Mouse (Mus musculus) megakaryocyte progenitor cell, adult 5-6 weeks (primary cell): ENCODE results near the gene Dpp8. TPM values are rescaled to one million over a fixed set of nuclear protein-coding genes. Genes with fewer than 3 reads are reported as not detected.

Experiments
- ATAC-seq: replicated peaks from 2 replicates; pipeline ENCODE4 v1.8.0; 2016; ENCODE audit warnings: mild to moderate bottlenecking, moderate TSS enrichment, inconsistent platforms; ENCODE audit not compliant: poor library complexity
- total RNA-seq, 2 experiments: library from RNA; stranded (forward) in 1 of 2; stranded (reverse) in 1 of 2; fragments of 157-497, 149-512 nt in 1 of 2; fragments of 200-1000 nt in 1 of 2; gene quantifications; 2 replicates each; pipeline versions ENCODE4 v1.2.3 to v1.2.4; 2015 to 2017

Gene Dpp8
- total RNA-seq, 2 experiments from 2014 or later: 77.9 to 86.9 TPM

- ATAC-seq: peak; percentile 73
These were observed 91.4 kb downstream of the Dpp8 start for GRCm38 (mm10) chr9:65123552-65124168.

GRCm38 (mm10) chr9:65128123-65128815 is 96.1 kb downstream of the Dpp8 start:
- peak; percentile 83 for ATAC-seq

GRCm38 (mm10) chr9:65131717-65132116 is 99.5 kb downstream of the Dpp8 start:
- ATAC-seq: peak; percentile 45; the same call in 1 of the 2 replicates

Other genes starting within 250 kb of the Dpp8 start
- gene Dennd4a, start 221.1 kb upstream of the Dpp8 start, total RNA-seq (2015): 37.1 and 47.0 TPM in 2 replicates
- 24.9 and 28.4 TPM in 2 replicates for gene Dennd4a, start 221.1 kb upstream of the Dpp8 start, total RNA-seq (2017)
- not detected in 2 replicates for gene Slc24a1, start 80.8 kb upstream of the Dpp8 start, total RNA-seq (2015)
- gene Slc24a1, start 80.8 kb upstream of the Dpp8 start, total RNA-seq (2017): not detected in 2 replicates
- gene Ints14, start 71.5 kb upstream of the Dpp8 start, total RNA-seq (2015): 32.2 and 32.9 TPM in 2 replicates
- 31.1 and 33.9 TPM in 2 replicates for gene Ints14, start 71.5 kb upstream of the Dpp8 start, total RNA-seq (2017)
- 23.5 and 27.6 TPM in 2 replicates for gene Hacd3, start 10.7 kb upstream of the Dpp8 start, total RNA-seq (2015)
- gene Hacd3, start 10.7 kb upstream of the Dpp8 start, total RNA-seq (2017): 47.8 and 52.9 TPM in 2 replicates
- gene Igdcc4, start 69.1 kb downstream of the Dpp8 start, total RNA-seq (2015): 0.02 TPM in 1 of 2 replicates, not detected in the other
- gene Igdcc4, start 69.1 kb downstream of the Dpp8 start, total RNA-seq (2017): under 0.01 and 0.07 TPM in 2 replicates
- not detected in 2 replicates for gene Igdcc3, start 108.8 kb downstream of the Dpp8 start, total RNA-seq (2015)
- gene Igdcc3, start 108.8 kb downstream of the Dpp8 start, total RNA-seq (2017): not detected in 2 replicates
- 3.2 and 3.3 TPM in 2 replicates for gene Parp16, start 162.9 kb downstream of the Dpp8 start, total RNA-seq (2015)
- 2.8 and 3.1 TPM in 2 replicates for gene Parp16, start 162.9 kb downstream of the Dpp8 start, total RNA-seq (2017)
- gene Cilp, start 232.8 kb downstream of the Dpp8 start, total RNA-seq (2015): not detected in 2 replicates
- not detected in 2 replicates for gene Cilp, start 232.8 kb downstream of the Dpp8 start, total RNA-seq (2017)